Mouse (Mus musculus) 416B (cell line): ENCODE measurements at regions not wholly inside any gene's neighbourhood (a gene's known extent, or its start where the extent isn't known, plus 50 kb on each side); places are given as distances from the start of the nearest gene placed in this dataset.

Source experiments
- DNase-seq: peaks from one replicate; pipeline ENCODE4 v3.0.0; 2011; ENCODE audit warnings: low read depth

- DNase-seq = no peak
These were observed 270.6 kb upstream of the Zfp637 start for GRCm38 (mm10) chr6:117570346-117570745.

- DNase-seq = no peak
These were observed 270.2 kb upstream of the Zfp637 start for GRCm38 (mm10) chr6:117570791-117571190.

- DNase-seq = no peak
These were observed 269.0 kb upstream of the Zfp637 start for GRCm38 (mm10) chr6:117572006-117572405.

GRCm38 (mm10) chr6:117573371-117573770 lies 267.6 kb upstream of the Zfp637 start:
- no peak for DNase-seq

GRCm38 (mm10) chr6:117574146-117574545 lies 266.8 kb upstream of the Zfp637 start:
- DNase-seq = no peak

- DNase-seq = no peak
These were observed 265.9 kb upstream of the Zfp637 start for GRCm38 (mm10) chr6:117575057-117575456.

- no peak for DNase-seq
These were observed 265.0 kb upstream of the Zfp637 start for GRCm38 (mm10) chr6:117576021-117576420.

- no peak for DNase-seq
These were observed 263.1 kb upstream of the Zfp637 start for GRCm38 (mm10) chr6:117577539-117578521.

GRCm38 (mm10) chr6:117580951-117581350 lies 260.0 kb upstream of the Zfp637 start:
- no peak for DNase-seq

- no peak for DNase-seq
These were observed 257.9 kb upstream of the Zfp637 start for GRCm38 (mm10) chr6:117583121-117583520.

GRCm38 (mm10) chr6:117584563-117584962 lies 256.4 kb upstream of the Zfp637 start:
- DNase-seq = no peak

GRCm38 (mm10) chr6:117596166-117596840 lies 244.7 kb upstream of the Zfp637 start:
- no peak for DNase-seq

GRCm38 (mm10) chr6:117604834-117605233 lies 236.1 kb upstream of the Zfp637 start:
- no peak for DNase-seq

- no peak for DNase-seq
These were observed 235.3 kb upstream of the Zfp637 start for GRCm38 (mm10) chr6:117605685-117606084.

- DNase-seq = no peak
These were observed 234.8 kb upstream of the Zfp637 start for GRCm38 (mm10) chr6:117606211-117606610.

- DNase-seq = no peak
These were observed 234.0 kb upstream of the Zfp637 start for GRCm38 (mm10) chr6:117607023-117607422.

GRCm38 (mm10) chr6:117609476-117610404 lies 231.2 kb upstream of the Zfp637 start:
- no peak for DNase-seq

GRCm38 (mm10) chr6:117611281-117611680 lies 229.7 kb upstream of the Zfp637 start:
- no peak for DNase-seq

GRCm38 (mm10) chr6:117611965-117612364 lies 229.0 kb upstream of the Zfp637 start:
- no peak for DNase-seq

- no peak for DNase-seq
These were observed 228.6 kb upstream of the Zfp637 start for GRCm38 (mm10) chr6:117612421-117612820.

GRCm38 (mm10) chr6:117613656-117614350 lies 227.2 kb upstream of the Zfp637 start:
- DNase-seq = no peak
